Mouse (Mus musculus) intestine, postnatal 0 days (tissue): ENCODE results near the gene Swt1. TPM values are rescaled to one million over a fixed set of nuclear protein-coding genes. Genes with fewer than 3 reads are reported as not detected.

ENCODE experiments used
- ATAC-seq: fragments of 200-750 bp; cut with Nextera tagmentation; 2 replicates; pipeline ENCODE4 v1.8.0; 2017; ENCODE audit warnings: mild to moderate bottlenecking, moderate TSS enrichment, moderate library complexity
- H3K27ac ChIP-seq: fragments of 300-500 bp; sonication (generic); 2 replicates; pipeline ENCODE4 v1.5.1; 2014; ENCODE audit warnings: mild to moderate bottlenecking, low read depth, low read length, moderate library complexity
- H3K27me3 ChIP-seq: fragments of 300-500 bp; sonication (generic); replicated peaks from 2 replicates; pipeline ENCODE4 v1.6.1; 2014; ENCODE audit warnings: low read length, mixed read lengths; ENCODE audit not compliant: control insufficient read depth, insufficient read depth
- H3K36me3 ChIP-seq: fragments of 300-500 bp; sonication (generic); 2 replicates; pipeline ENCODE4 v1.6.1; 2014; ENCODE audit warnings: mild to moderate bottlenecking, moderate library complexity; ENCODE audit not compliant: control insufficient read depth, insufficient read depth
- H3K4me1 ChIP-seq: fragments of 300-500 bp; sonication (generic); replicated peaks from 2 replicates; pipeline ENCODE4 v1.6.1; 2014; ENCODE audit warnings: antibody characterized with exemption, low read length, mixed read lengths; ENCODE audit not compliant: control insufficient read depth, insufficient read depth
- H3K4me2 ChIP-seq: fragments of 300-500 bp; sonication (generic); replicated peaks from 2 replicates; pipeline ENCODE4 v1.6.1; 2014; ENCODE audit warnings: low read depth, mild to moderate bottlenecking, moderate library complexity
- H3K4me3 ChIP-seq: fragments of 300-500 bp; sonication (generic); 2 replicates; pipeline ENCODE4 v1.5.1; 2014; ENCODE audit warnings: low read depth, low read length
- H3K9ac ChIP-seq: fragments of 300-500 bp; sonication (generic); 2 replicates; pipeline ENCODE4 v1.6.1; 2014; ENCODE audit warnings: mild to moderate bottlenecking, low read depth, low read length
- H3K9me3 ChIP-seq: fragments of 300-500 bp; sonication (generic); 2 replicates; pipeline ENCODE4 v1.6.1; 2016; ENCODE audit warnings: mixed run types; ENCODE audit not compliant: control insufficient read depth
- CTCF ChIP-seq: sonication (generic); IDR thresholded peaks from 2 replicates; pipeline ENCODE4 v1.5.1; 2016; ENCODE audit warnings: low read depth, mild to moderate bottlenecking, control low read depth, antibody characterized with exemption, moderate library complexity
- WGBS: fragments of 180-500 bp; shearing (Covaris S2); extraction: QIAGEN DNeasy Blood & Tissue Kit; methylation state at CpG from one replicate; pipeline ENCODE4 v1.1.7; 2014; 5-methylcytosine and 5-hydroxymethylcytosine counted together
- polyA plus RNA-seq: library from polyadenylated mRNA; unstranded; fragments of >200 nt; fragmentation: Nextera tagmentation; extraction: Ambion mirVana; gene quantifications from 2 replicates; pipeline ENCODE4 v1.2.1, GENCODE M21; 2015

Swt1 gene
- polyA plus RNA-seq, 1 experiment from 2014 or later, result 56.7 TPM

GRCm38 (mm10) chr1:151371543-151371942 is 56.7 kb downstream of the Swt1 start:
- Histone ChIP-seq H3K4me1 (no peaks in the 10 kb centered on the region), H3K9ac (no peak overlapping the region), H3K4me2 (no peak overlapping the region), H3K27me3 (no peaks in the 10 kb centered on the region), H3K27ac (no peak overlapping the region), H3K36me3 (peaks cover 38% of the 10 kb centered on the region), H3K9me3 (no peaks in the 10 kb centered on the region), H3K4me3 (no peak overlapping the region)
- TF ChIP-seq CTCF, result no peak
- WGBS, result 78% methylated on average over 5 of the region's 5 CpGs
- no peak for ATAC-seq

DNA sequence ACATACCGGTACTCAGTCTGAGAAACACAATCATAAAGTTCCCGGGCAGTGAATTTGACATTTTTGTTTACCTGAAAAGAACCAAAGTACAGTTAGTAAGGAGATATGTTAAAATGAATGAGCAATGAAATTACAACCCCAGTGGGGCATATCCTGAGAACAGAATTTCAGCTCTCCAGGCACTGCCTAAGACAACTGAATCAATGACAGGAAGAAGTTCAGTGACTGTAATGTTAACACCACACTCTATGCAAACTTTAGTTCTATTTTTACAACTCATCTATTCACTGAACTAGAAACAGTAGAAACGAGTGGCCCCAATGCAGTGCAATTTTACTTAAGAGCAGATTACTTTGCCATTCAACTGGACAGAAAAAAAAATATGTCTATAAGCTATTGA is 57.7 kb downstream of the Swt1 start:
- ATAC-seq, result no peak
- no peak overlapping the region for H3K27ac ChIP-seq
- TF ChIP-seq CTCF, result no peak

DNA sequence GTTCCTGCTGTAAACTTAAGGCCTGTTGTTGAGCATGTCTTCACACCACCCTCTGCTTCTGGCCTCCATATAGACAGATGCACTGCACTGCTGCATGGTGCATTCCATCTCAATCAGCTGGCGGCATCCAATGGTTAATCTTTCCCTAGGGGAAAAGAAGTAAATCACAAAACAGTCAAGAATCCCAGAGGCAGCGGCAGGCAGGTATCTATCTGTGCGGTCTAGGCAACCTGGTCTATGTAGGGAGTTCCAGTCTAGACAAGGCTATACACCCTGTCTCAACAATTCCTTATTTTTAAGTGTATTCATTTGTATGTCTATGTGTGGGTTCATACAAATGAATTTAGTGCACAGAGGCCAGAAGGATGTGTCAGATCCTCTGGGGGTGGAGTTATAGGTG is 59.8 kb downstream of the Swt1 start:
- peaks cover 67% of the 10 kb centered on the region for H3K36me3 ChIP-seq
- H3K4me2 ChIP-seq, result no peak overlapping the region
- no peaks in the 10 kb centered on the region for H3K27me3 ChIP-seq
- H3K9me3 ChIP-seq, result no peaks in the 10 kb centered on the region
- H3K9ac ChIP-seq, result no peak overlapping the region
- no peaks in the 10 kb centered on the region for H3K4me1 ChIP-seq
- ATAC-seq, result no peak
- H3K27ac ChIP-seq, result no peak overlapping the region
- no peak for TF ChIP-seq CTCF
- 90% methylated on average over 3 of the region's 3 CpGs for WGBS
- H3K4me3 ChIP-seq, result no peak overlapping the region

More for the DNA sequence above, 57.7 kb downstream of the Swt1 start:
- H3K4me3 ChIP-seq, result no peak overlapping the region
- 42% methylated on average over 3 of the region's 3 CpGs for WGBS
- no peaks in the 10 kb centered on the region for H3K27me3 ChIP-seq
- H3K9ac ChIP-seq, result no peak overlapping the region
- H3K4me2 ChIP-seq, result no peak overlapping the region
- no peaks in the 10 kb centered on the region for H3K9me3 ChIP-seq
- H3K36me3 ChIP-seq, result peaks cover 45% of the 10 kb centered on the region
- no peaks in the 10 kb centered on the region for H3K4me1 ChIP-seq

DNA sequence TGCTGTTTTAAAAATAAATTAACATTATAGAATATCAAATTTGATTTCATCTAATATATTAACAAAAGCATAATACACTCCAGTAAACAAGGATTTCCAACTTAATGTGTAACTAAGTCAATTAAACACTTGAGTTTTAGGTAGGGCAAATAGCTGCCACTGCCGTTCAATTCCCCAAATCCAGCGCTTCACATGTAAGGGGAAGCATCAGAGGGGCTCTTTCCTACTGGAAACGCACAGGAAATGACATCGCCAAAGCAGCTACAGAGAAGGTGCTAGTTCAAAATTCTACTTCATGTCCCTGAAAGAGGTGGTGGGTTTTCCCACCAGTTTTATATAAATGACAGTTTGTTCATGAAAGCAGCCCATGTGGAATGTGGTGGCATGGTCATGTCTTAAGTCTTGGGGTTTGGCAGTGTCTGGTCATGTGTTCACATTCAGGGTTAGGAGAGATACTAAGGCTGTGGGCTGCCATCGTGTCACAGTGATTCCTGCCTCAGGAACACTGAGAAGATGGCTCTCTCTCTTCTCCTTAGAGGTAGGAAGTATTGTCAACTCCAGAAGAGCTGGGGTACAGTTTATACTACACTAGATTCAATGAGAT is 60.4 kb downstream of the Swt1 start:
- TF ChIP-seq CTCF, result no peak
- no peaks in the 10 kb centered on the region for H3K9me3 ChIP-seq
- H3K9ac ChIP-seq, result no peak overlapping the region
- H3K4me3 ChIP-seq, result no peak overlapping the region
- no peaks in the 10 kb centered on the region for H3K4me1 ChIP-seq
- 79% methylated on average over 5 of the region's 5 CpGs for WGBS
- no peak overlapping the region for H3K27ac ChIP-seq
- H3K36me3 ChIP-seq, result peaks cover 73% of the 10 kb centered on the region
- H3K27me3 ChIP-seq, result no peaks in the 10 kb centered on the region
- H3K4me2 ChIP-seq, result no peak overlapping the region
- ATAC-seq, result no peak

- Histone ChIP-seq H3K4me1 (no peaks in the 10 kb centered on the region), H3K27ac (no peak overlapping the region), H3K27me3 (no peaks in the 10 kb centered on the region), H3K9ac (no peak overlapping the region), H3K4me2 (no peak overlapping the region), H3K9me3 (no peaks in the 10 kb centered on the region), H3K4me3 (no peak overlapping the region), H3K36me3 (peaks cover 80% of the 10 kb centered on the region)
- no peak for TF ChIP-seq CTCF
- WGBS, result 81% methylated on average over 8 of the region's 8 CpGs
- ATAC-seq, result no peak
Observed at GRCm38 (mm10) chr1:151366944-151367605, 61.2 kb downstream of the Swt1 start.

- no peak for TF ChIP-seq CTCF
- ATAC-seq, result no peak
- WGBS, result 85% methylated on average over 3 of the region's 3 CpGs
- H3K4me3 ChIP-seq, result no peak overlapping the region
- no peaks in the 10 kb centered on the region for H3K9me3 ChIP-seq
- no peak overlapping the region for H3K27ac ChIP-seq
- H3K27me3 ChIP-seq, result no peaks in the 10 kb centered on the region
- H3K4me1 ChIP-seq, result no peaks in the 10 kb centered on the region
- H3K9ac ChIP-seq, result no peak overlapping the region
- peaks cover 90% of the 10 kb centered on the region for H3K36me3 ChIP-seq
- H3K4me2 ChIP-seq, result no peak overlapping the region
Observed at GRCm38 (mm10) chr1:151359374-151359773, 68.9 kb downstream of the Swt1 start.
